Mouse (Mus musculus) embryo, embryonic 9.5 days (tissue): ENCODE measurements around the gene Ctrc.
A peak's percentile ranks its signal among the peaks of the same experiment; 100 is the strongest.

Source experiments
- DNase-seq: peaks from one replicate; pipeline ENCODE4 v3.0.0-alpha.2; 2017; ENCODE audit errors: extremely low spot score

The Ctrc gene

DNA sequence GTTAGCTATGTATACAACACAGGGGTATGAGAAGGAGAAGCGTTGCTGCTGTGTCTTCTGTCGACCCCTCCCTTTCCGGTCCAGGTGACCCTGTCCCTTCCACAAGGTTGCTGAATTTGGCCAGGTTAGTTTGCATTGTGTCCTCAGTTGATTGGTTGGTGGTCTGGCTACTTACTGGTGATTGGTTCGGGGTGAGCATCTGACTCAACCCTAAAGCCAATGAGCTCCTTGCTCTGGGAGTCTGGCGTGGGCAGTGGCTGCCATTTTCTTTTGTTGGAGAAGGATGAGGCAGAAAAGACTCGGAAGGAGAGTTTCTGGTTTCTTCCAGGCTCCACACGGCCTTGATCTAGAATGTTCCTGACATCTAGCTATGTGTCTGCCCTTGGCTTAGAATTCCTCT is 26.8 kb downstream of the Ctrc start:
- no peak for DNase-seq

DNA sequence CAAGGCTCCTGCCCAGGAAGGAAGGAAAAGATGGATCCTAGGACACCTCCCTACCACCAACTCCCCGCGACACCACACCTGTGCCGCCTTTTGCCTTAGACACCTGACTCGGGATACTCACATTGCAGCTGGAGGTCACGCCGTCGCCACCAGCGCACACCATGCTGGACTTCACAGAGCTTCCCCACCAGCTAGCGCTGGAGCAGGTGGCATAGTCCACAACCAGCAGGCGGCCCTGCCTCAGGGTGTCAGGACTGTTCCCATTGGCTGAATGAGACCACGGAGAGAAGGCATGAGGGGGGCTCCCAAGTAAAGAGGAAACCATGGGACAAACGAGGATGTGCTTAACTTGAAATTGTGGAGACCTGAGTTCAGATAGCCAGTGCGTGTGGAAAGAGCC is 27.3 kb downstream of the Ctrc start:
- DNase-seq, result no peak

DNA sequence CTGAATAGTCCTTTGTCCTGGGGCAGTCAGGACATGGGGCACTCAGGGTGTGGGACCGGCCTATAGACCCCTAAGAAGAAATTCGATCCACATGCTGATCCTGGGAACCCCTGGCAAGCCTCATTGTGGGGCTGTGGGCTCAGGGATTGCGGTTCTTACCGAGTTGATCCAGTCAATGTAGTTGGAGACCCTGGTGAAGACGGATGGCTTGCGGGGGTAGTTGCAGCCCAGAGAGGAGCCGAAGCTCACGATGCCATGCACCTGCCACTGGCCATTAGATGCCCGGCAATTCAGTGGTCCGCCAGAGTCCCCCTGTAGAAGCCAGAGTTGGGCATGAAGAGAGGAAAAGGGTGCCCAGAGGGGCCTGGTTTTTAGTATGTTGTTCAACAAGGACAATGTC is 28.5 kb downstream of the Ctrc start:
- no peak for DNase-seq

DNA sequence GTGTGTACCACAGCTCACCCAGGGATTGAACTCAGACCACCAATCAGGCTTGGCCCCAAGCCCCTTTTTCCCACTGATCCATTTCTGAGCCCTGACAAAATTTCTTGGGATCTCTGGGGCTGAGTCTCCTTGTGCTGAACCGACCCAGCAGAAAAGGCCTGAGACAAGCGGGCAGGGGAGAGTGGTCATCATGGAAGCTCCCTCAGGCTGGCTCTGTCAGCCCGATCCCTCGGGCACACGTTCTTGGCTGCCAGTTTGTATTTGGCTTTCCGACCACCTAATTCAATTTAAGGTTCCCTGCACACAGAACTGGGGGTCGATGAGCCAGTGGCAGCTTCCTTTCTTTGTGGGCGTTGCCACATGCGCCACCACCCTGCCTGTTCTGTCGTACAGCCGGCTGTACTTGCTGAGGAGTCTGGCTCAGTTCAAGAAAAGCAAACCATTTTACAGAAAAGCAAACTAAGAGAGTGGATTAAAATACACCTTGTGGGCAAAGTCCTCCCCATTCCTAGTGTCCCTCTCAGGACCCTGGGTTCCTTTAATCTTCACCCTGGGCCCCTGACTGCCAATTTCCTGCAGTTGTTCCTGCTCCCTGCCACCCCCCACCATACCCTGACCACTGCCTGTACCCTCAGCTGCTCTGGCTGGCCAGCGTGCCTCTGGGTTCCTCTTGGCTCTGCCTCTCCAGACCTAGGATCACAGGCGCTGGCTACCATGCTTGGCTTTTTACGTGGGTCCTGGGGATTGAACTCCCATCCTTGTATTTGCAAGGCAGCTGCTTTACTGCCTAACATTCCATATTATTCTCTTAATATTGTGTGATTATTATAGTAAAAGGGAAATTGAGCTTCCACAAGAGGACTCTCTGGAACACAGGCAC is 29.1 kb downstream of the Ctrc start:
- no peak for DNase-seq

DNA sequence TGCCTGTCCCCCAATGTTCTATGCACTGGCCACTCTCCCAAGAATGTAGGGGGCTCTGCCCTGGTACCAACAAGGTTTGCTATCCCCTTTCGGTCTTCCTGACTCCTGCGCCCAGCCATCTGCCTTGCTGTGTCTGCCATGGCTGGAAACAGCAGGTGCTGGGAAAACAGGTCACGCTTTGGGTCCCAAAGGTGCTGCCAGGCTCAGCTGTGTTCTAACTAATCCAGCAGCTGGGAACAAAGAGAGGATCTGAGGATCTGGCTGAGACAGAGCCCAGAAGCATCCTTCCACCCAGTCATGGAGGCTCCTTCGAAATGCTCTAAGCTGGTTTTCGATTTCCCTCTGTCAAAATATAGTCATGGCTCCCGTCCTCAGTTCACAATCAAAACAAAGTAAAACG is 29.9 kb downstream of the Ctrc start:
- no peak for DNase-seq

DNA sequence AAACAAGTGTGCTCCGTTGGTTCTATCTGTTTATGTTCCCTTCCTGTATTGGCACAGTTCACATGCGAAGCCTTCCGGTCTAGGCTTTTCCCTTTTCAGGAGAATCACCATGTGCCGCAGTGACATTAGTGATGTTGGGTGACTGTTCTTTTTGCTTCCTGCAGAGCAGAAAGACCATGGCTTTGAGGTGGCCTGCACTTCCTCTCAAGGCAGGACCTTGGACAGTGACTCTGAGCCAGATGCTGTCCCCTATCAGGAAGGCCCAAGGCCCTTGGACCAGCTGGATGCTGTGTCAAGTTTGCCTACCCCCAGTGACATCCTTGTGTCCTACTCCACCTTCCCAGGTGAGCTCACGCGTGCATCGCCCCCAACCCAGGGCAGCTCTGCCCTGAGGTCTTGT is 34.8 kb downstream of the Ctrc start:
- no peak for DNase-seq

DNA sequence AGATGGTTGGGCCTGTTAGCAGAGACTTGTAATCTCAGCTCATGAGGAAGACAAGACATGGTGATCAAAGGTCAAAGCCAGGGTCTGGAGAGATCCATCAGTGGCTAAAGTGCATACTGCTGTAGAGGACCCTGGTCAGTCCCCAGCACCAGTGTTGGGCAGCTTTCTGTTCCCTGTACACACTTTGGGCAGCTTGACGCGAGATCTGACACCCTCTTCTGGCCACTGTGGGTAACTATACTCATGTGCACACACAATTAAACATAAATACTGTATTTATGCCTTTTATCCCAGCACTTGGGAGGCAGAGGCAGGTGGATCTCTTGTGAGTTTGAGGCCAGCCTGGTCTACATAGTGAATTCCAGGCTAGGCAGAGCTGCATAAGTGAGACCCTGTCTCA is 35.2 kb downstream of the Ctrc start:
- DNase-seq, result no peak

DNA sequence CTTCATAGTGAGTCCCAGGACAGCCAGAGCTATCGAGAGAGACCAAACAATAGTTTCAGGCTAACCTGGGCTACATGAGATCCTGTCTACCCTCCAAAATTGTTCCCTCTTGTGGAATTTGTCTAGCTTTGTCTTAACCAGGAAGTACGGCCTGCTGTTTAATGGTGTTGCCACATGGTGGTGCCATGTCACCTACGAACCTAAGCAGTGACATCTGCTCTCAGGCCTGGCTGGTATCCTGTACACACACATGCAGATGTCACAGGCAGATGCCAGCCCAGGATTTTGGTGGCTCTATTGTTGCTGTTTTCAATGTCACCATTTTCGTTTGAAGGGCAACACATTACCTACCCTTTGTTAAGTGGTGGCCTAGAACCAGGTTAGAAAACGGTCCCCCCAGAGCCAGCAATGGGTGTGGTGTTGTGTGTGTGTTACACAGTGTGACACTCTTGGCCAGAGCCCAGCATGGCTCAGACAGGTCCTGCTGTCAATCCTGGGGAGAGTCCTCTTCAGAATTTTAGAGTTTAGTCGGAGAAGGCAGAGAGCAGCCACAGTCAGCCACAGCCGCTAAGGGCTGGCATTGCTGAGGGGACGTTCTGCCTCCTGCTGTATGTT is 36.2 kb downstream of the Ctrc start:
- peak; percentile 38 for DNase-seq

DNA sequence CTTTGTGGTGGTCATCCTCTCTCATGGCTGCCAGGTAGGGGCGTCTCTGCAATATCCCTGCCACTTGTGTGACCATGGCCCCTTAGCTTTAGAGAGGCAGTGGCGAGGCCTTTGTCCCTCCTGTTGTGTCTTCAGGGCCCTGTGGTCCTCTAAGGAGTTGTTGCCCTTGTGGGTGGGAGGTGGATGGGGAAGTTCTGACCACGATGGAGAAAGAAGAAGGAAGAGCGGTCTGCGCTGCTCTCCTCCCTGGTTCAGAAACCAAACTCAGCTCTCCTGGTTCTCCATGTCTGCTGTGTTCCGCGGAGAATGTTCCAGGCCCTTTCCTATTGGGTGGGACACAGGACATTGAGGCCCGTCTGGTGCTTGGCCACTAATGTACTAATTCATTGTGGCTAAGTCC is 40.3 kb downstream of the Ctrc start:
- DNase-seq, result no peak

DNA sequence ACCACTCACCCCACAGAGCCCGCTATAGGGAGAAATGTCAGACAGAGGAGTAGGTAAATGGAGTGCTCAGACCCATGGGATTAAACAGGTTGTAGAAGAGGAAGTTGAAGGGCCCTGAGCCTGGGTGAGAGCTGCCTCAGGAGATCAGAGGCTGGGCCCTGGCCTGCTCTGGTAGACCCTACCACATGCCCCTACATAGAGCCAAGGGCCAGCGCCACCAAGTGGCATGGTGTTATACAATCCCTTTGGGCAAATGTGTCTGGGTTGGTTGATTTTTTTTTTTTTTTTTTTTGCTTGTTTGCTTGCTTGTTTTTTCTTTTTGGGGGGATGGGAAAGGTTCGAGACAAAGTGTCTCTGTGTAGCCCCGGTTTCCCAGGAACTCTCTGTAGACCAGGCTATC is 42.1 kb downstream of the Ctrc start:
- no peak for DNase-seq

DNA sequence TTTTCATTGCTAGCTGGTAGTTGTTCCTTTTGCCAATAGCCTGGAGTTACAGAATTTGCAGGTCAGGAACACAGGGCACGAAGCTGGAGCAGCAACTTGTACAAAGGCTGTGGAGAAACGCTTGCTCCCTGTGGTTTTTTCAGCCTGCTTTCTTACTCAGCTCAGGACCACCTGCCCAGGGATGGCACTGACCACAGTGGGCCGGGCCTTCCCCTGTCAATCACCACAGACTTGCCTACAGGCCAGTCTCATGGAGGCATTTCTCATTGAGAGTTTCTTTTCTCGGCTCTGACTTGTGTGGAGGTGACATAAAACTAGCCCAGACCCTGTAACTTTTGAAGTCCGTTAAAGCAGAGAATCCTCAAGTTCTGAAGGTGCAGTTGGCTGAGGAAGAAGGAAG is 48.6 kb downstream of the Ctrc start:
- DNase-seq, result no peak

DNA sequence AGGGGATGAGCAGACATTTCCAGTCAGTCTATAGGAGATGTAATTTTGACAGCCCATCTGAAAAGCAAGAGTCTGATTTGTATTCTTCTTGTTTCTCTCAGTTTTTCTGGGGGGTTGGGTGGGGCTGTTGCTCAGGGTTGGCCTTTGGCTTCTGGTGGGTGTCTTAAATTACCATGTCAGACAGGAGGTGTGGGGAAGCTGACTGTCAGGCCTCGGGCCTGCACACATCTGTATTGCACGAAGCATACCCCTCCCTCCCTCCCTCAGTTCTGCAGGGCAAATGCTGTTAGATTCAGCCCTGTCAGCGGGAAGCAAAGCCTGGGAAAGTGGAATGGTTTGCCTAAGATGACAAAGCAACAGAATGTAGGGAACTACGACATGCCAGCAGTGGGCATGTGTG is 49.2 kb downstream of the Ctrc start:
- DNase-seq, result no peak

DNA sequence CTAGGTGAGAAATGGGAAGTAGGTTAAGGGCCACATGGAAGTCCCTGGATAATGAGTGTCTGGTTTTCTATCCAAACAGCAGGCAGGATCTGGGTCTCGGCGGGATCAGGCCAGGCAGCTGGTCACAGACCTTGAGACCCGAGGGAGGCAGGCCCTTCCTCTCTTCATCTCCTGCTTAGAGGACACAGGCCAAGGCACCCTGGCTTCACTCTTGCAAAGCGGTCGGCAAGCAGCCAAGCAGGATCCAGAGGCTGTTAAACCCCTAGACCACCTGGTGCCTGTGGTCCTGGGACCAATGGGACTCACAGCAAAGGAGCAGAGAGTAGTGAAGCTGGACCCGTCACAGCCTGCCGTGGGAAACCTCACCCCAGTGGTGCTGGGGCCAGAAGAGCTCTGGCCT is 49.8 kb downstream of the Ctrc start:
- DNase-seq, result no peak

DNA sequence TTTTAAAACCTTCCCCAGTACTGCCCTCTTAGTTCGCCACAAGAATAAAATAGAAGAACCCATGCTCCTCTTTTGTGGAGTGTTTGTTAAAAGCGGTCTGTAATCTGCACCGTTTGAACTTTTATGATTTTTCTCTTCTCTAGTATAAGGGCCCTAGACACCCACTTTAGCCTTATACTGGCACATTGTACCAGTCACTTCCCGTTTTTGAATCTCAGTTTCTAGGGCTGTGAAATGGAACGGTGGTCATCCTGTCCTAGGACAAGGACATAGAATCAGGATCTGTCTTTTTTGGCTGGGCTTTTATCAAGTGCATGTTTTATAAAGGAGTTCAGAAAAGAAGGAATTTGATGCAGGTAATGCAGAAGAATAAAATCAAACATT is 52.0 kb downstream of the Ctrc start:
- DNase-seq, result no peak

DNA sequence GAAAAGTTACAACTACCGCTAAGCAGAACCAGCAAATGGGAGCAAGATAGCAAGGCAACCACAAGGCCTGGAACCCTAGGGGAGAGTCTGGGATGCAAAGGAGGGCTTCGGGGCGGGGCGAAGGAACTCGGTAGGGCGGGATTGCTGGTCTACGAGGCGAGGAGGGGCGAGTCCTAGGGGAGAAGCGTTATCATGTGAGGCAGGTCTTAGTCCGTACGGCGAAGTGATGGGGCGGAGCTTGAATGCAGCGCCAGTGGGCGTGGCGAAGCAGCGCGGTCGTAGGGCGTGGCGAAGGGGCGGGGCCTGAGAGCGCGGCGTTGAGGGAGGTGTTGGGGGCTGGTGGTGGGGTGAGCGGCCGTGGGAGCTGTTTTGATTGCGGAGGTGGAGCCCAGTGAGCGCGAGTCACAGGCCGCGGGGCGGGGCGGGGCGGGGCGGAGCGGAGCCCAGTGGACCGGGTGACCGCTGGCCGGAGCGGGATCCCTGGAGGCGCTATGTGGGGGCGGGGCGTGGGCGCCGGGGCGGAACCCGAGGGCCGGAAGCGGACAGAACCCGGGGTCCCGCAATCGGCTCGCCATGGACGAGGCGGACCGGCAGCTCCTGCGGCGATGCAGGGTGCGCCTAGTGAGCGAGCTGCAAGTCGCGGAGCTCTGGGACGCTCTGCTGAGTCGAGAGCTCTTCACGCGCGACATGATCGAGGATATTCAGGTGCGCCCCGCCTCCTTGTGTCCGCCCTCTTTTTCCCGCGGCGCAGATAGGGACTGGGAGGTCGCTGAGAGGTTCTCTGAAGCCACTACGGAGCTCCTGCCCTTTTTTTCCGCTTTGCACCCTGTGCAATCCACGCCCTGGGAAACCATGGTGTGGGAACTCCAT is 52.6 kb downstream of the Ctrc start, which contains the start of gene Casp9:
TSS of gene Casp9 (plus strand) at position 331 of the 870 bp plus-strand sequence.
- peak; percentile 100 for DNase-seq

DNA sequence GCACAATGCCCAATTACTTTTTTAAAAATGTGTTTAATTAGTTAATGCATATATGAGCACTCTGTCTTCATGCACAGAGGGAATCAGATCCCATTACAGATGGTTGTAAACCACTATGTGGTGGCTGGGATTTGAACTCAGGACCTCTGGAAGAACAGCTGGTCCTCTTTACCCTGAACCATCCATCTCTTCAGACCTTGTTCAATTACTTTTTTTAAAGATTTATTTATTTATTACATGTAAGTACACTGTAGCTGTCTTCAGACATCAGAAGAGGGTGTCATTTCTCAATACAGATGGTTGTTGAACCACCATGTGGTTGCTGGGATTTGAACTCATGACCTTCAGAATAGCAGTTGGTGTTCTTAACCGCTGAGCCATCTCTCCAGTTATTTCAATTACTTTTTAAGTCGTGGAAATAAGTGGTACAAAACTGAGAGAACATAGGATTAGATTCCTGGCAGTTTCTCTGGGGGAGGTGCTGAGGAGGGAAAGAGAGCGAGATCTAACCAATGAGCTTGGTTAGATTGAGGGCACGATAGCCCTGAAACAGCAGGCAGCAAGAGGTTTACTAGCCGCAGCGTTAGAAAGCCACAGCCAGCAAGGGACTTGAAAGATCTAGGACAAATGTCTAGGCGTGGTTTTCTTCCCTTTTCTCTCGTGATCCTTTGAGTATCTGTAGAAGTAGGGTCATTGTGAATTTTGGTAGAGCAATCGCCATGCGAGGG is 53.4 kb downstream of the Ctrc start:
- DNase-seq, result no peak

DNA sequence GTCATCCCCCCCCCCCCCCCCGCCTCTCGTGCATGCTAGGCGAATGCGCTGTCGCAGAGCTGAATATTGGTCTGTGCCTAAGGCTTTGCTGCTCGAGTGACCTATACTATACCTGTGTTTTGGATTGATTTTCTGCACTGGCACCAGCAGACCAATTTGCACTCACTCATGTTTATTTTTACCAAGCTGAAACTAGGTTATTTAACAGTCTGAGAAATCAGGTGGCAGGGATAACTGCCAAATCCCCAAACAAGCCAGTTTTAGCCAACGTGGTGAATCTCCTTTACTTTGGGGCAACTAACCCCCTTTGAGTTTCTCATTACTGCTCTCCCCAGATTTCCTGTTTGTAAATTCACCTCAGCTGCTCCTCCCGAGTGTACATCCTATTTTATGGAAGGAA is 54.2 kb downstream of the Ctrc start:
- DNase-seq, result no peak

DNA sequence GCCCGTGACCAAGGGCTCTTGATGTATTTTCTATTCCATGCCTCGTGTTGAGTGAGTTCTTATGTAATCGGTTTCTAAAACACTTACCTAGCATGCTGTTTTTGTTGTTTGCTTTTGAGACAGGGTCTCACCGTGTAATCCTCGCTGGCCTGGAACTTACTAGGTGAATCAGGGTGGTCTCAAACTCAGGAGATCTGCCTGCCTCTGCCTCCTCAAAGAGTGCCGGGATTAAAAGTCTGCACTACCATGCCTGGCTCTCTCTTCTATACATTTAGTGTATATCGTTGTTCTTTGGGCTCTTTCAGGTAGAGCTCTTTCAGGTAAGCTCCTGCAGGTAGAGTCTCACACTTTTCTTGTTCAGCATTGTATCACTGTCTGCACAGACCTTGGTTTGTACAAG is 54.7 kb downstream of the Ctrc start:
- no peak for DNase-seq

DNA sequence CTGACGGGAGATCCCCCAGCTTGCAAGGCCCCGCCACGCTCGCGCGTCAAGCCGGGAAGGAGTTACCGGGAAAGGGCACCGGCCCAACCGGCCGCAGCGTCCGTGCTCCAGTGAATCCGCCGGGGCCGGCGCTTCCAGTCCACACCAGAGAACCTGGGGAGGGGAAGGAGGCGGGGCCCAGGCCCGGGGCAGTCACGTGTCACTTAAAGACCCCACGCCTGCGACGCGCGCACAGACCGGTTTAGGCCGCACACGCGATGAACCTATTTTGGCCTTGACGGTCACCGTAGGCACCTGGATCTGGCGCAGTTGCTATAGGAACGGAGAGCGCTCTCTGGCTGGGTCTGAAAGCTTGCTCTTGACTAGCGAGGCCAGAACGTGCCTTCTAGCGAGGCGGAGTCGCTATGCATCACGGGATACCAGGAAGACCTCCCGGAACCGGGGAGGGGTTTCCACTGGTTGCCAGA is 55.6 kb downstream of the Ctrc start, which contains the start of gene Dnajc16:
TSS of gene Dnajc16 (minus strand) at position 408 of the 467 bp plus-strand sequence.
- peak; percentile 96 for DNase-seq

DNA sequence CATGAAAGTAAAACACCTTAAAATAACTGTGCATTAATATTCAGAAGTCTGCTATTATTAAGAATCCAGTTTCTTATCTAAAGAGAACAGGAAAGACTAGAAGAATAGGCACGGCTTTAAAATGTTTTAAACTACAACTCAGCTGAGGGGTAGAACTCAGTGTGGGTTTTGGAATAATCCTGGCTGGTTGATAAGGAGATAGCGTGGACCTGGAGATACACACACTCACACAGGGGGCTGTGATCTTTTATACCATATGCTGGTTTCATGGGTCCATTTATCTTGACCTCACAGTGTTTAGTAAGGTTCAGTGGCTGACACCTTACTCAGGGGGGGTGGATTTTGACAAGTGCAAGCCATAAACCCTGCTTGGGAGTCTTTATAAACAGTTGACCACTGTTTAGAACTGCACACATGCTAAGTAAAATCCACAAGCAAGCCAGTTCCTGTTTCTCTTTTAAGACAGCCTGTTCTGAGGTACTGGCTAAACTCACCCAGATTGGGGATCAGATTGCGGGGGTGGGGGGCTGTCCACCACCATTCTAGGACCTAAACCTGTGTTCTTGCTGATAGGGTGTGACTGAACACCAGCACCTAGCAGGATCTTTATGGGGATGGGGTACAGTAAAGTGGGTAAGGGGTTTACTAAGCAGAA is 56.5 kb downstream of the Ctrc start:
- DNase-seq, result no peak

DNA sequence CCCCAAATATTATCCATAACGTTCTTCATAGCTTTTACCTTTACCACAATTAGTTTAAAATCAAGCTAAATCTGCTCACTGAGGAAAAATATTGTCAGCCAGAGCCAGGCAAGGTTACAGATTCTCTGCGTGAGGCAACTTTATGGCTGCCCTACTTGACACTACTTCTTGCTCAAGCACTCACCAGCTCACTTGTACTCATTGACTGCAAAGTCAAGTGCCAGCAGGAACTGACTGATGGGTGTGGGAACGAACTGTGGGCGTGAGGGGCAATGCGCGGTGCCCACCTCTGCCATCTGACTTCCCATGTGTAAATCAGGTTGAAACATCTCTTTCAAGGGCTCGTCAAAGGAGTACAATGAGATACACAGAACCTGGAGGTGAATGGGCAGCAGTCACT is 58.7 kb downstream of the Ctrc start:
- DNase-seq, result no peak
